Mouse (Mus musculus): ENCODE data around the gene Sh3rf3. TPM values are rescaled to one million over a fixed set of nuclear protein-coding genes. Genes with fewer than 3 reads are reported as not detected.

Gene Sh3rf3
- polyA plus RNA-seq, 1 experiment from 2014 or later, result 0.17 TPM

GRCm38 (mm10) chr10:58882741-58883140 lies 69.6 kb downstream of the Sh3rf3 start:
- Histone ChIP-seq H3K4me3 (no peak overlapping the region), H3K9ac (no peak overlapping the region), H3K4me2 (no peak overlapping the region), H3K4me1 (replicated peaks) (no peaks in the 10 kb centered on the region), H3K27me3 (replicated peaks) (no peaks in the 10 kb centered on the region), H3K9me3 (replicated peaks) (peaks cover 13% of the 10 kb centered on the region; the same call in 1 of the 2 replicates), H3K27ac (ENCODE audit: poor library complexity, severe bottlenecking) (no peak overlapping the region), H3K36me3 (no peaks in the 10 kb centered on the region)
- WGBS, result 79% methylated on average over 2 of the region's 2 CpGs
- ATAC-seq (ENCODE audit: insufficient number of reproducible peaks, low FRiP score), result no peak

GRCm38 (mm10) chr10:58885351-58885750 lies 72.2 kb downstream of the Sh3rf3 start:
- no peaks in the 10 kb centered on the region for H3K4me1 ChIP-seq (replicated peaks)
- H3K27ac ChIP-seq (ENCODE audit: poor library complexity, severe bottlenecking), result no peak overlapping the region
- H3K4me2 ChIP-seq, result no peak overlapping the region
- no peaks in the 10 kb centered on the region for H3K36me3 ChIP-seq
- WGBS, result 52% methylated on average over 5 of the region's 5 CpGs
- no peak overlapping the region for H3K9ac ChIP-seq
- H3K27me3 ChIP-seq (replicated peaks), result peaks cover 5% of the 10 kb centered on the region; the same call in 1 of the 2 replicates
- ATAC-seq (ENCODE audit: insufficient number of reproducible peaks, low FRiP score), result no peak
- H3K9me3 ChIP-seq (replicated peaks), result 0 out of 2 replicates have a peak, but pooled peaks cover 2% of the 10 kb centered on the region
- H3K4me3 ChIP-seq, result no peak overlapping the region

DNA sequence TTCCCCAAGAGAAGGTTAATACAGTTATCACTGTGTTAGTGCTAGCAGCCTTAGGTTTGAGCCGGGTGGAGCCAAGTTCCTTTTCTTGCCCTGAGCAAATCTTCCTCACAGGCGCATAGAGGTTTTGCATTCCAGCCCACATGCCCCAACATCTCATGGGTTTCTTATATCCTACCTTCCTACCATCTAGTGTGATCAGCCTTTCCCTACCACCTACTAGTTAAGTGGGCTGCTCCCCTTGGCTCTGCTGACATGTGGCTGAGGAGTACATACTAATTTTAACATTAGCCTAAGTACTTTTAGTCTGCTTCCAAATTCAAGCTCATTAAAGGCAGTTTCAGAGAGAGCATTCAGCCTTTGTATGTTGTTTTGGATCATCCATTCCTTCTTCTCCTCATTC lies 72.7 kb downstream of the Sh3rf3 start:
- Histone ChIP-seq H3K4me2 (no peak overlapping the region), H3K27me3 (replicated peaks) (peaks cover 8% of the 10 kb centered on the region; the same call in 1 of the 2 replicates), H3K4me1 (replicated peaks) (no peaks in the 10 kb centered on the region), H3K9me3 (replicated peaks) (0 out of 2 replicates have a peak, but pooled peaks cover 2% of the 10 kb centered on the region), H3K9ac (no peak overlapping the region), H3K27ac (ENCODE audit: poor library complexity, severe bottlenecking) (no peak overlapping the region), H3K4me3 (no peak overlapping the region), H3K36me3 (no peaks in the 10 kb centered on the region)
- WGBS, result 79% methylated on average over 2 of the region's 2 CpGs
- no peak for ATAC-seq (ENCODE audit: insufficient number of reproducible peaks, low FRiP score)

DNA sequence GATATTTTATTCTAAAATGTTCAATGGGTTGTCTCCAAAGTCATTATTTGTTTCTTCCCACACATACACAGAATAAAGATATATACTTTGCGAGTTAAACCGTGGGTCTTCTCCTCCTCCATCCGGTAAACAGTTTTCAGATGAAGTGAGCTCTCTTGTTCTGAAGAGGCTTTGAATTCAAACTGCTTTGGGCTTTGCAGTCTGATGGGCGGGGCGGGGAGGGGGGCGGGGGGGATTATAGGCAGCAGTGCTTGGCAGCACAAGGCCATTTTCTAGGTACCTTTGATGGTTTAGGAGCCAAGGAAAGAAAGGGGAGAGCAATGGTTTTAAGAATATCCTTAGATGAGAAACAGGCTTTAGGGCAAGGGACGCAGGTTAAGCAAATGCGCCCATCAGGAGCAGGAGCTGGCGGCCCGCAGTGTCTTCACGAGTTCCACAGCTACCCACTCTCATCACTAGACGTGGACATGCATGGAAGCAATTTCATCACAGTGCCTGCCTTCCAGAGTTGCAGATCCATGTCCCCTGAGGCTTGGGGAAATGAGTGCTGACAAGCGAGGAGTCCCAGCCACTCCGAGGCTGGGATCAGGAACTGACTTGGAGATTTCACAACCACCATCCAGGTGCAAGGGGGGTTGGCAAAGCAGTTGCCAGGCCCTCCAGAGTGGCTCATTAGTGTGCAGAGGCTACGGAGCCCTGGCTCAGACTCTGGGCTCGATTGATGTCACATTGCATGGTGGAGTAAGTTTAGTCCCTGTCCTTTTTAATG lies 77.7 kb downstream of the Sh3rf3 start:
- no peak for ATAC-seq (ENCODE audit: insufficient number of reproducible peaks, low FRiP score)
- 60% methylated on average over 16 of the region's 16 CpGs for WGBS
- 0 out of 2 replicates have a peak, but pooled peaks cover 2% of the 10 kb centered on the region for H3K9me3 ChIP-seq (replicated peaks)
- H3K9ac ChIP-seq, result no peak overlapping the region
- H3K4me2 ChIP-seq, result no peak overlapping the region
- H3K4me3 ChIP-seq, result no peak overlapping the region
- no peak overlapping the region for H3K27ac ChIP-seq (ENCODE audit: poor library complexity, severe bottlenecking)
- H3K27me3 ChIP-seq (replicated peaks), result peaks cover 12% of the 10 kb centered on the region; the same call in 1 of the 2 replicates
- no peaks in the 10 kb centered on the region for H3K36me3 ChIP-seq
- H3K4me1 ChIP-seq (replicated peaks), result no peaks in the 10 kb centered on the region

- WGBS, result 90% methylated on average over 5 of the region's 5 CpGs
- no peak for ATAC-seq (ENCODE audit: insufficient number of reproducible peaks, low FRiP score)
Observed at GRCm38 (mm10) chr10:58895431-58895830, 82.3 kb downstream of the Sh3rf3 start.

GRCm38 (mm10) chr10:58897009-58897543 lies 83.9 kb downstream of the Sh3rf3 start:
- ATAC-seq (ENCODE audit: insufficient number of reproducible peaks, low FRiP score), result no peak
- H3K27ac ChIP-seq (ENCODE audit: poor library complexity, severe bottlenecking), result no peak overlapping the region
- H3K4me3 ChIP-seq, result no peak overlapping the region
- H3K27me3 ChIP-seq (replicated peaks), result no peaks in the 10 kb centered on the region; the same call in 1 of the 2 replicates
- H3K4me2 ChIP-seq, result no peak overlapping the region
- H3K9ac ChIP-seq, result no peak overlapping the region
- H3K9me3 ChIP-seq (replicated peaks), result no peaks in the 10 kb centered on the region
- no peaks in the 10 kb centered on the region for H3K4me1 ChIP-seq (replicated peaks)
- H3K36me3 ChIP-seq, result no peaks in the 10 kb centered on the region
- WGBS, result 68% methylated on average over 3 of the region's 3 CpGs

More at GRCm38 (mm10) chr10:58895431-58895830, 82.3 kb downstream of the Sh3rf3 start:
- no peak overlapping the region for H3K9ac ChIP-seq
- peaks cover 6% of the 10 kb centered on the region; the same call in 1 of the 2 replicates for H3K27me3 ChIP-seq (replicated peaks)
- H3K36me3 ChIP-seq, result no peaks in the 10 kb centered on the region
- no peaks in the 10 kb centered on the region for H3K9me3 ChIP-seq (replicated peaks)
- no peak overlapping the region for H3K4me3 ChIP-seq
- no peaks in the 10 kb centered on the region for H3K4me1 ChIP-seq (replicated peaks)
- no peak overlapping the region for H3K27ac ChIP-seq (ENCODE audit: poor library complexity, severe bottlenecking)
- H3K4me2 ChIP-seq, result no peak overlapping the region

DNA sequence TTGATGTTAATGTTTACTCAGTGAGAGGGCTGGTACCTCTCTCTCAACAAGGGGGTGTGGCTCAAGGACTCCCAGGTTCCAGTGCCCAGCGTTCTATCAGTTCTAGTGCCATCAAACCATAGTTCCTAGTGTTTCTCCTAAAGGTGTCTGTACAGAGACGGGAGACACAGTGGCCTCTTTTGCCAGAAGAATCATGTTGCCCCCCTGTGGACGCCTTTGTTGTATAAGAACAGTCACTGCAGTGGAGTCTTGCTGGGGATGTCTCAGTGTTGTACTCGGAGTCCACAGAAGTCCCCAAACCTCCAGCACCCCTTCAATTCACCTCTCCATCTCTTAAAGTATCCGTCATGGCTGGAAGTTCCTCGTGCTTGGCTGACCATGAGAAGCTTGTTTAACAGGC lies 92.1 kb downstream of the Sh3rf3 start:
- Histone ChIP-seq H3K36me3 (no peaks in the 10 kb centered on the region), H3K4me2 (no peak overlapping the region), H3K27me3 (replicated peaks) (peaks cover 16% of the 10 kb centered on the region), H3K9me3 (replicated peaks) (no peaks in the 10 kb centered on the region), H3K4me1 (replicated peaks) (no peaks in the 10 kb centered on the region), H3K9ac (no peak overlapping the region), H3K27ac (ENCODE audit: poor library complexity, severe bottlenecking) (no peak overlapping the region), H3K4me3 (no peak overlapping the region)
- ATAC-seq (ENCODE audit: insufficient number of reproducible peaks, low FRiP score), result no peak
- WGBS, result 36% methylated on average over 6 of the region's 6 CpGs

GRCm38 (mm10) chr10:58907001-58907443 lies 93.9 kb downstream of the Sh3rf3 start:
- H3K4me3 ChIP-seq, result no peak overlapping the region
- no peaks in the 10 kb centered on the region for H3K36me3 ChIP-seq
- H3K4me1 ChIP-seq (replicated peaks), result no peaks in the 10 kb centered on the region
- H3K27ac ChIP-seq (ENCODE audit: poor library complexity, severe bottlenecking), result no peak overlapping the region
- no peak for ATAC-seq (ENCODE audit: insufficient number of reproducible peaks, low FRiP score)
- peaks cover 16% of the 10 kb centered on the region for H3K27me3 ChIP-seq (replicated peaks)
- no peaks in the 10 kb centered on the region for H3K9me3 ChIP-seq (replicated peaks)
- WGBS, result 71% methylated on average over 5 of the region's 5 CpGs
- no peak overlapping the region for H3K9ac ChIP-seq
- no peak overlapping the region for H3K4me2 ChIP-seq

DNA sequence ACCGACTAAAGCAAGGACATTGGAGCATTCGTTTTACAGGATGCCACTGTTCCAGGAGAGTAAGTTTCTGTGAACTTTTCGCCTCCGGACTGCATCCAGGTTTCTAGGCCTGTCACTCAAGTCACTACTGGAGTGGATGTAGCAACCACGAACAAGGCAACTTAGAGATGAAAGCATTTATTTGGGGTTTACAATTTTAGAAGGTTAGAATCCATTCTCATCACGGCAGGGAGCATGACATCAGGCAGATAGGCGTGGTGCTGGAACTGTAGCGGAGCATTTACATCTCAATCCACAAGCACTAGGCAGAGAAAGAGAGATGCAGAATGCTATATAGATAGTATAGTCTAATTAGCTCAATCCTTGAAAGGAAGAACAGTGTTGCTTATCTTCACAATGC lies 95.3 kb downstream of the Sh3rf3 start:
- no peak for ATAC-seq (ENCODE audit: insufficient number of reproducible peaks, low FRiP score)
- Histone ChIP-seq H3K4me3 (no peak overlapping the region), H3K4me1 (replicated peaks) (no peaks in the 10 kb centered on the region), H3K27me3 (replicated peaks) (peaks cover 17% of the 10 kb centered on the region), H3K27ac (ENCODE audit: poor library complexity, severe bottlenecking) (no peak overlapping the region), H3K9me3 (replicated peaks) (no peaks in the 10 kb centered on the region), H3K4me2 (no peak overlapping the region), H3K36me3 (no peaks in the 10 kb centered on the region), H3K9ac (no peak overlapping the region)
- 83% methylated on average over 8 of the region's 8 CpGs for WGBS

DNA sequence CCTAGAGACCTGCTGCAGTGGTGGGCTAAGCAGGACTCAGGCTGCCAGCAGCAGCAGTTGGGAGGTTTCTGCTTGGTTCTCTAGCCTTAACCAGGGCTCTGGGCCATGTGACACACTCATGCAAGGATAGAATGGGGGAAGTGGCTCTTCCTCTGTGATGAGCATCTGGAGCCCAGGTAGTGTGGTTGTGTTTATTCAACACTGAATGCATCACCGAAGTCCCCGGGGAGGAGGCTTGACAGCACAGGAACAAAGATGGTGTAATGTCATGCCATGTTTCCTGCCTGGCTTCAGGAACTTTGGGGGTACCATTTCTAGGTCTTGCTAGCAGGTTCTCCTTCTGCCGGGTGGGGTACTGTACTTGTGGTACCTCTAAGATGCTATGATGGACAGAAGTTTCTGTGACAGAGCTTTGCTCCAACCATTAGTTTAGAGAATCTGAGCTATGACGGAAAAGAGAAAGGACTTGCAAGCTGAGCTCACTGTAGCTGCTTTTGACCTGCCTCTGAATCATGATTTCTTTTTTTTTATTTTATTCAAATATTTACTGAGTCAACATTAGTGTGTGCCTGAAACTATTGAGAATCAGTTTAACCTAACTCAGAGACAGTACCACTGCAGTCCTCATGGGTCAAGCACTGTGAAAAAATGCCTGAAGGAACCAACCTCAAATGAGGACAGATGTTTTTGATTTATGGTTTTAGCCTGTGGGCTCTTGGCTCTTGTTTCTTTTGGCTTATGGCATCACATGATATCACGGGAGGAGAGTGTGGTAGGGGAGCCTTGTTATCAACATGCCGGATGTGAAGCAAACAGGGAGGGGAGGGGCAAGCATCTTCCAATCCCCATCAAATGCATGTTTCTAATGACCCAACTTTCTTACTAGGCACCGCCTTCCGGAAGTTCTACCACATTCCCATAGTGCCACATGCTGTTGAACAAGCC lies 102.4 kb downstream of the Sh3rf3 start:
- Histone ChIP-seq H3K27me3 (replicated peaks) (peaks cover 30% of the 10 kb centered on the region), H3K9ac (no peak overlapping the region), H3K4me3 (no peak overlapping the region), H3K4me2 (no peak overlapping the region), H3K9me3 (replicated peaks) (no peaks in the 10 kb centered on the region), H3K27ac (ENCODE audit: poor library complexity, severe bottlenecking) (no peak overlapping the region), H3K36me3 (no peaks in the 10 kb centered on the region), H3K4me1 (replicated peaks) (no peaks in the 10 kb centered on the region)
- WGBS, result 78% methylated on average over 8 of the region's 8 CpGs
- no peak for ATAC-seq (ENCODE audit: insufficient number of reproducible peaks, low FRiP score)
